Mouse (Mus musculus): Measurements from ENCODE around the gene Taar4. TPM values are rescaled to one million over a fixed set of nuclear protein-coding genes. Genes with fewer than 3 reads are reported as not detected.

Gene Taar4
- polyA plus RNA-seq (2012), result not detected in 2 replicates

DNA sequence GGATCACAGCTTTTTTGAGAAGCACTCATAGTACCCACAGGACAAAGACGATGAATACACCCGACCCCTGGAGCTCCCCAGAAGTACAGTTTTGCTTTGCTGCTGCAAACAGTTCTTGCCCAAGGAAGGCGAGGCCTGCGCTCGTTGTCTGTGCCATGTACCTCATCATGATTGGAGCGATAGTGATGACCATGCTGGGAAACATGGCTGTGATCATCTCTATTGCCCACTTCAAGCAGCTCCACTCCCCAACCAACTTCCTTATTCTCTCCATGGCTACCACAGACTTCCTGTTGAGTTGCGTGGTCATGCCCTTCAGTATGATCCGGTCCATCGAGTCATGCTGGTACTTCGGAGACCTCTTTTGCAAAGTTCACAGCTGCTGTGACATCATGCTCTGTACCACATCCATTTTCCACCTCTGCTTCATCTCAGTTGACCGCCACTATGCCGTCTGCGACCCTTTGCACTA lies at the start of gene Taar4:
Taar4 (plus strand) TSS at position 51 of the 472 bp plus-strand sequence.
- TF ChIP-seq GATA1 (IDR thresholded peaks at IDR 0.05; ENCODE audit: low read length), result no peak

DNA sequence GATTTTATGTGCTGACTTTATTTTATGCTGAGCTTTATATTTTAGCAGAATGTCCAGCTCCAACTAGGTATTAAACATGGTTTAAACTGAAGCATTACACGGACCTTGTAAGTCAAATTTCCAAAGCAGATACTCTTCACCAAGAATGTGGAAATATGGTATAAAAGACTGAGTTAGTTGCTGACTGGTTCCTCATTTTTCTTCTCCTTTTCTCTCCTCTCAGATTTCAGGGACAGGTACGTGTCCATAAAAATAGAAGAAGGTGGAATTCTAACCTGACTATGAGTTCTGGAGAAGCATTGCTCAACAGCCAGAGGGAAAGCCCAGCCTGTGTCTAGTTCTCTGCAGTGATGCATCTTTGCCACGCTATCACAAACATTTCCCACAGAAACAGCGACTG lies 40.2 kb upstream of the Taar4 start, which contains the start of gene Taar1:
Taar1 (plus strand) TSS at position 301 of the 400 bp plus-strand sequence.
- TF ChIP-seq GATA1 (IDR thresholded peaks at IDR 0.05; ENCODE audit: low read length), result no peak

DNA sequence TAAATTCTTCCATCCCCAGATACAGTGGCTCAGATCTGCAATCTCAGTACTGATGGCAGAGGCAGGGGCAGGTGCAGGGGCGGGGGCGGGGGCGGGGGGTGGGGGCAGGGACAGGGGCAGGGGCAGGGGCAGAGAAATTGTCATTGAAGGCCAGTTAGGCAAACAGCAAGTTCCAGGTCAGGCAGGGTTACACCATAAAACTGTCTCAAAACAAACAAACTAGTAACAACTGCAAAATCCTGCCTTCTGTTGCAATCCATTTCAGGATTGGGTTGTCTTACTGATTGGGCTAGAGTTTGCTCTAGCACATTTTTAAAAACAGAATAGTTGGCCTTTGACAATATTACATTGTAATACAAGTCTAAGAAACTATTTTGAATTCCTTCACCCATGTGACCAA lies 37.8 kb upstream of the Taar4 start:
- TF ChIP-seq GATA1 (IDR thresholded peaks at IDR 0.05; ENCODE audit: low read length), result no peak

DNA sequence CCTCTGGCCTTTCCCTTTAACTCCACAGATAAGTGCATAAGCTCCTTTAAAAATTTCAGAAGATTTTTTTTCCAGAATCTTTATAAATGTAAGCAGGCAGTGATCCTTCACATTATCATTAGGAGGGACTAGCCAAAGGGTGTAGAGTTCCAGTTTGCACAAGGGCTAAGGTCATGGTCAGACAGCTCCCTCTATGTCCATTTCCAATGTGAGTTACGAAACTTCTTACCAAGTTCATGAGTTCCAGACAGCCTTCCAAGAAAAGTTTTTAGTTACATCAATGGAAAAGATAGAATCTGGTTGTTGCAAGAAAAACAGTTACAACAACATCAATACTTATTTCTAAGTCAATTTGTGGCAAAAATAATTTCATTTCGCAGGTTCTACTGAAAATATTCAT lies 36.4 kb upstream of the Taar4 start:
- TF ChIP-seq GATA1 (IDR thresholded peaks at IDR 0.05; ENCODE audit: low read length), result no peak

DNA sequence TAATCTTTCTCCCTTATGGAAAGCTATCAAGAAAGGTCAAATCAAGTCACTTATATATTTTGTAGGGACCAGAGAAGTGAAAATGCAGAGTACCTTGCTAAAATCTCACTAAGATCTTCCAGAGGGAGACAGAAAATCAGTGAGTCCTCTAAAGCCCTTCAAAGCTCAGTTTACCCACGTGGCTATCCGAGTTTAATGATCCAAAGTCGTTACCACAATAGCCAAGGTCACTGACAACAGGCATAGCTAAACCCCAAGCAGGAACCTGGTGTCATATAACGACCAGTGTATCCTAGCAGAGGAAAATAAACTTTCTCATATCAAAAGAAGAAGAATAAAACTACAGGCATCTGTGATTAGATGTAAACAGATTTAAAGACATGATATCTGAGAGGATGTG lies 22.7 kb upstream of the Taar4 start:
- TF ChIP-seq GATA1 (IDR thresholded peaks at IDR 0.05; ENCODE audit: low read length), result no peak

DNA sequence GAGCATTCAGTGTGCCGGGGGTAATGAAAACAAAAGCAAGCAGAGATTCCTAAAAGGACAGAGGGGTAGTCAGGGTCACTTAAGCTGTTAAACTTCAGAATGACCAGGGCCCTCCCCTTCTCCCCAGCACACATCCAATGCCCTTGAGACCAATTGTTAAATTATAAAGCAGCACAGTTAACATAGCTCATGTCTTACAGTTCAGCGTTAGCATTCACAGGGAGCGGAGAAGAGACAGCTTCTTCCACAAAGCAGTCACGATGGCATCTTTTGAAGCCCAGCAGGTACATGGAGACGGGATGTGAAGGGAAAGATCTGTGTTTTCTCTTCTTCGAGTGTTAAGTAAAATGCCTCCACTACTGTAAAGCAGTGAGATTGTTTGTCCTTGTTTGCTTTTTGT lies 22.0 kb upstream of the Taar4 start, which contains the start of gene Taar2:
Taar2 (plus strand) TSS at position 261 of the 400 bp plus-strand sequence.
- no peak for TF ChIP-seq GATA1 (IDR thresholded peaks at IDR 0.05; ENCODE audit: low read length)

DNA sequence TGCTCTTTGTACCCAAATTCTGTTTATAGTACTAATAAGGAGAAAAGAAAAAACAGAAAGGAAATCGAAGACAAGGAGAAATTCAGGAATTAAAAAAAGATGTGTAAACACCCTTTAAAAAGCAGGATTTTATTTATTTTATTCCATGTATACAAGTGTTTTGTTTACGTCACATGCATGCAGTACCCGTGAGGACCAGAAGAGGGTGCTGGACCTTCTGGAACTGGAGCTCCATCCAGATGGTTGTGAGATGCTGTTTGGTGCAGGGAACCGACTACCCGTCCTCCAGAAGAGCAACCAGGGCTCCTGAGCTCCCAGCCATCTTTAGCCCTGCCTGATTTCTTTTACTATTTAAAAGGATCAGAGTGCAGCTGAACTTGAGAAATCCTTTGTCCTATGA lies 17.8 kb upstream of the Taar4 start:
- no peak for TF ChIP-seq GATA1 (IDR thresholded peaks at IDR 0.05; ENCODE audit: low read length)

DNA sequence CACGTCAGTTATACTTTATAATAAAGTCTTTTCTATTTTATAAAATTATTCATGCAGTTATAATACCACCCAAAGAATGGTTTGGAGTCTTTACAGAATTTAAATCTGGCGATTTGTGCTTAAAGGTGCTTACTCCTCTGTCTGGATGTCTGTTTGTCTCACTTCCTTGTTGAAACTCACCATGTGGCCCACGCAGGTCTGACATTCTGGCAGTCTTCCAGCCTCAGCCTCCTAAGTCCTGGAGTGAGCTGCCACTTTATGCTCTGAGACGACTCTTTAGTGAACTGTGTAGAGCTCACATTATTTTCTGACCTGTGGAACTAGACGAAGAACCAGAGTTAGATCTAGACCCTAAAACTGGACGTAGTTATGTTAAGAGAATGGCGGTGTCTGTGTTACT lies 12.3 kb upstream of the Taar4 start:
- TF ChIP-seq GATA1 (IDR thresholded peaks at IDR 0.05; ENCODE audit: low read length), result no peak

DNA sequence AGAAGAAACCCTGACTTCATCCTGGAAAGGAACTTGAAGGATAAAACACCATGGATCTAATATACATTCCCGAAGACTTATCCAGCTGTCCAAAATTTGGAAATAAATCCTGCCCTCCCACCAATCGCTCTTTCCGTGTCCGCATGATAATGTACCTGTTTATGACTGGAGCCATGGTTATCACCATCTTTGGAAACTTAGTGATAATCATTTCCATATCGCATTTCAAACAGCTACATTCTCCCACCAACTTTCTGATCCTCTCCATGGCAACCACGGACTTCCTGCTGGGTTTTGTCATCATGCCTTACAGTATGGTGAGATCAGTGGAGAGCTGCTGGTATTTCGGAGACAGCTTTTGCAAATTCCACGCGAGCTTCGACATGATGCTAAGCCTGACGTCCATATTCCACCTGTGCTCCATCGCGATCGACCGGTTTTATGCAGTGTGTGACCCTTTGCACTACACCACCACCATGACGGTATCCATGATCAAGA lies 10.7 kb upstream of the Taar4 start, which contains the start of gene Taar3:
Taar3 (plus strand) TSS at position 51 of the 498 bp plus-strand sequence.
- TF ChIP-seq GATA1 (IDR thresholded peaks at IDR 0.05; ENCODE audit: low read length), result no peak

DNA sequence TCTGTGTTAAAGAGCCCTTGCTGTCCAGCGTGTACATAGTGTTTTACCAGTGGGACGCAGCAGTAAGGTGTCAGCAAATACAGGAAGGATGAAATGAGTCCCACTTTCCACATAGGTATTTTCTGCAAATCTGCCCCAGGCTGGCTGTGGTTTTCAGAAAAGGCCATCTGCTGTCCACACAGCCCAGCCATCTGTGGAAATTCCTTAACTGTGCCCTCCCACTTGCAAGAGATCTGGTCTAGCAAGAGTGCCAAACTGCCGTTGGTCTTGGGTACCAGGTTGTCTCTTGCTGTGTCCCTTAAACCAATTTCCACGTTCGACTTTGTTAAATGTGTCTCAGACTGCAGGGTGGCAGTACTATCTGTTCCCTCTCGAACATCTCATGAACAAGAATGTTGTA lies 8.6 kb upstream of the Taar4 start:
- TF ChIP-seq GATA1 (IDR thresholded peaks at IDR 0.05; ENCODE audit: low read length), result no peak

DNA sequence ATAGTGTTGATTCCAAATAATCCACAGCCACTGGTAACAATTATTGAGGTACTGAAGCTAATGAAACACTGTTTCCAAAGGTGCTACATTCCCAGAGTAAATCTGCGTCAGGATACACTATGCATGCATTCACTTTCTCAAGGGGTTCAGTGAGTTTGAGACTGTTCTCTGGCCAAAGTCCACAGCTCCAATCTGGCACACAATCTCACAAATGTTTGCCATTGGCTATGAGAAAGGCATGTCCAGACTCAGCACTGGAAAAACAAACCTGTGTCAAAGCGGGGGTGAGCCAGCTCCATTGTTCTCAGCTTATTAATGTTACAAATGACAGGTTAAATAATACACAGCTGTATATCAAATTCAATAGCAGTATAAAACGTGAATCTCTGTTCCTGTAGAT lies 1.2 kb upstream of the Taar4 start:
- no peak for TF ChIP-seq GATA1 (IDR thresholded peaks at IDR 0.05; ENCODE audit: low read length)

DNA sequence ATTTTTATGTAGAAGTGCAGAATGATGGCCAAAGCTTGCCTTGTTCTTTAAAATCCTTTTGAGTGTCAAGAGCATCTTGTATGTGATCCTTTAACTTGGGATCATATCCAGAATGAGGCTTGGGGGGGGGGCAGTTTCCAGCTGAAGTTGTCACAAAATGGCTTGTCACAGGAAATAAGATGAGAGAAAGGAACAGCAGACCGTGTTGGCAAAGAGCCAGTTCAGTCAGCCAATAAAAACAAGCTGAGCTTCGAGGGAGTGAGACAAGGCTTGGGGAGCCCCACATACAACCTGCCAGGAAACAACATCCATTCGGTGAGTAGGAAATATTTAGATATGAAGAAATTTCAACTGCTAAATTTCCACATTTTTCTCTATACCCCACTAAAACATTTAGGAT lies 3.1 kb downstream of the Taar4 start:
- no peak for TF ChIP-seq GATA1 (IDR thresholded peaks at IDR 0.05; ENCODE audit: low read length)

DNA sequence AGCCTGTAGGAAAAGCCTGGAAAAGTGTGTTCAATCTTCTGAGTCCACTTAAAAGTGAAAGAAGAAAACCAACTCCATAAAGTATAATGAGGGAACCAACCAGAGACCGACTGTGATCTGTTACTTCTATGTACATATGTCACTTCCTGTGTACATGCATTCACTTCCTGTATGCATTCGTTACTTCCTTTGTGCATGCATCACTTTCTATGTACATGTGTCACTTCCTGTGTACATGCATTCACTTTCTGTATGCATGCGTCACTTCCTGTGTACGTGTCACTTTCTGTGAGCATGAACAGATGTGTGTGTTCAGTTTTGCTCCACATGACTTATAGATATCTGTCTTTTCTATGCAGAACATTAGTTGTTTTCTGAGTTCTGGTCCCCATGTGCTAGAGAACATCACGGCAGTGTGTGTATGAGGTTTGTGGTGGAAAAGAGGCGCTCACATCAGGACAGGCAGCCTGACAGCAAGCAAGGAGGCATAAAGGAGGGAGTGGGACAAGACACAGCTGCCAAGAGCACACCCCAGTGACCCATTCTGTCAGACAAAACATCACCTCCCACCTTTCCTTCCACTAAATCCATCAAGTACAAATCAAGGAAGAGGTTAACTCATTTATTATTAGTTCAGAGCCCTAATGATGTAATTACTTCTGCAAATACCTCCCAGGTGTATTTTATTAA lies 4.8 kb downstream of the Taar4 start:
- TF ChIP-seq GATA1 (IDR thresholded peaks at IDR 0.05; ENCODE audit: low read length), result no peak

DNA sequence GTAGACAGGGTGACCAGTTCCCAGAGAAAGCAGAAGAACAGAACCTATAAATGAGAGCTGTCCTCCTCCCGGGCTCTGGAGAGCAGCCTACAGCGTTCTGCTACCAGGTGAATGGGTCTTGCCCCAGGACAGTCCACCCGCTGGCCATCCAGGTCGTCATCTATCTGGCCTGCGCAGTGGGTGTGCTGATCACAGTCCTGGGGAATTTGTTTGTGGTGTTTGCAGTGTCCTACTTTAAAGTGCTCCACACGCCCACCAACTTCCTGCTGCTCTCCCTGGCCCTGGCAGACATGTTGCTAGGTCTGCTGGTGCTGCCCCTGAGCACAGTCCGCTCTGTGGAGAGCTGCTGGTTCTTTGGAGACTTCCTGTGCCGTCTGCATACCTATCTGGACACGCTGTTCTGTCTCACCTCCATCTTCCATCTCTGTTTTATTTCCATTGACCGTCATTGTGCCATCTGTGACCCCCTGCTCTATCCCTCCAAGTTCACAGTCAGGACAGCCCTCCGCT lies 10.4 kb downstream of the Taar4 start, which contains the start of gene Taar5:
Taar5 (plus strand) TSS at position 51 of the 510 bp plus-strand sequence.
- TF ChIP-seq GATA1 (IDR thresholded peaks at IDR 0.05; ENCODE audit: low read length), result no peak

DNA sequence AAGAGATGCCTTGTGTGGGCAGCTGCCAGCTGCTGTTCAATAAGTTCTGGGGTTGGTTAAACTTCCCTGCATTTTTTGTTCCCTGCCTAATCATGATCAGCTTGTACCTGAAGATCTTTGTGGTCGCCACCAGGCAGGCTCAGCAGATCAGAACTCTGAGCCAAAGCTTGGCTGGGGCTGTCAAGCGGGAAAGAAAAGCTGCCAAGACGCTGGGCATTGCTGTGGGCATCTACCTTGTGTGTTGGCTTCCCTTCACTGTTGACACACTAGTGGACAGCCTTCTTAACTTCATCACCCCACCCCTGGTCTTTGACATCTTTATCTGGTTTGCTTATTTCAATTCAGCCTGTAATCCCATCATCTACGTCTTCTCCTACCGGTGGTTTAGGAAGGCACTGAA lies 11.0 kb downstream of the Taar4 start:
- no peak for TF ChIP-seq GATA1 (IDR thresholded peaks at IDR 0.05; ENCODE audit: low read length)

DNA sequence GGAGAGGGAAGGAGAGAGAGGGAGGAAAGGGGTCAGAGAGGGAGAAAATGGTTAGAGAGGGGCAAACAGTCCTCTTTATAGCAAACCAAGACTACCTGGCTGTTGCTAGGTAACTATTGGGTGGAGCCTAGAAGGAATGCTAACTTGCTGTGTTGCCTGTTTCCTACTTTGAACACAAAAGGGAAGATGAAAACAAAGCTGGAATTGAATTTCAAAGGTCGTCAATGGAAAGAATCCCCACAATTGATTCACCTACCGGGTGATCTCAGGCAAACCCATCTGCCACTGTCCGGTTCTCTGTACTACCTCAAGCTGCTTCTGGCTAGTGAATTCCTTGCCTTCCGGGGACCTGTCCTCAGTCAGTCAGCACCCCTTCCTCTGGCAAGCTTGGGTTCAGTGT lies 17.7 kb downstream of the Taar4 start:
- TF ChIP-seq GATA1 (IDR thresholded peaks at IDR 0.05; ENCODE audit: low read length), result no peak
